Mouse (Mus musculus) limb, embryonic 11.5 days (tissue): ENCODE measurements around the gene Aggf1. TPM values are rescaled to one million over a fixed set of nuclear protein-coding genes. Genes with fewer than 3 reads are reported as not detected.
"Not testable (repeated sequence)": the region's sequence is repeated elsewhere in the genome, so short reads cannot be mapped to it uniquely, and the experiment has no call there.

Experiments used
- ATAC-seq: fragments of 200-750 bp; cut with Nextera tagmentation; 2 replicates; pipeline ENCODE4 v1.8.0; 2017; ENCODE audit warnings: low read depth; ENCODE audit not compliant: insufficient number of reproducible peaks, low FRiP score, low TSS enrichment
- DNase-seq: peaks from one replicate; pipeline ENCODE4 v3.0.0-alpha.2; 2015; ENCODE audit warnings: low spot score
- H3K27ac ChIP-seq: fragments of 300-500 bp; sonication (generic); replicated peaks from 2 replicates; pipeline ENCODE4 v1.5.1; 2014; ENCODE audit warnings: low read depth, mild to moderate bottlenecking, low read length
- H3K27me3 ChIP-seq: fragments of 300-500 bp; sonication (generic); 2 replicates; pipeline ENCODE4 v1.6.1; 2014; ENCODE audit warnings: mild to moderate bottlenecking, low read length, mixed read lengths; ENCODE audit not compliant: control insufficient read depth, insufficient read depth
- H3K36me3 ChIP-seq: fragments of 300-500 bp; sonication (generic); 2 replicates; pipeline ENCODE4 v1.6.1; 2014; ENCODE audit warnings: mild to moderate bottlenecking, low read length, moderate library complexity, mixed read lengths; ENCODE audit not compliant: control insufficient read depth, insufficient read depth
- H3K4me1 ChIP-seq: fragments of 300-500 bp; sonication (generic); 2 replicates; pipeline ENCODE4 v1.6.1; 2014; ENCODE audit warnings: low read length, mixed read lengths; ENCODE audit not compliant: control insufficient read depth, insufficient read depth
- H3K4me2 ChIP-seq: fragments of 300-500 bp; sonication (generic); 2 replicates; pipeline ENCODE4 v1.6.1; 2014; ENCODE audit warnings: low read depth, mild to moderate bottlenecking, moderate library complexity; ENCODE audit not compliant: severe bottlenecking
- H3K4me3 ChIP-seq: fragments of 300-500 bp; sonication (generic); 2 replicates; pipeline ENCODE4 v1.5.1; 2014; ENCODE audit warnings: low read depth, low read length
- H3K9ac ChIP-seq: fragments of 300-500 bp; sonication (generic); 2 replicates; pipeline ENCODE4 v1.6.1; 2014; ENCODE audit warnings: mild to moderate bottlenecking, low read length
- H3K9me3 ChIP-seq: fragments of 300-500 bp; sonication (generic); 2 replicates; pipeline ENCODE4 v1.6.1; 2016; ENCODE audit warnings: low read length; ENCODE audit not compliant: control insufficient read depth
- WGBS: fragments of 180-500 bp; shearing (Covaris S2); extraction: QIAGEN DNeasy Blood & Tissue Kit; methylation state at CpG from one replicate; pipeline ENCODE4 v1.1.7; 2014; 5-methylcytosine and 5-hydroxymethylcytosine counted together
- polyA plus RNA-seq: library from polyadenylated mRNA; unstranded; fragments of >200 nt; fragmentation: Nextera tagmentation; extraction: Ambion mirVana; gene quantifications from 2 replicates; pipeline ENCODE4 v1.2.1, GENCODE M21; 2014

Gene Aggf1
- polyA plus RNA-seq, 1 experiment from 2014 or later, result 45.5 TPM

GRCm38 (mm10) chr13:95388226-95388625 lies 13.1 kb upstream of the Aggf1 start:
- Histone ChIP-seq H3K27me3 (no peaks in the 10 kb centered on the region), H3K9ac (no peak overlapping the region), H3K4me2 (no peak overlapping the region), H3K4me3 (no peak overlapping the region), H3K9me3 (no peaks in the 10 kb centered on the region), H3K4me1 (no peaks in the 10 kb centered on the region), H3K27ac (no peak overlapping the region), H3K36me3 (no peaks in the 10 kb centered on the region)
- no peak for DNase-seq
- ATAC-seq, result no peak
- 85% methylated on average over 5 of the region's 5 CpGs for WGBS

GRCm38 (mm10) chr13:95382418-95382817 lies 7.3 kb upstream of the Aggf1 start:
- no peak for DNase-seq
- WGBS, result 74% methylated on average over 5 of the region's 5 CpGs
- no peaks in the 10 kb centered on the region for H3K9me3 ChIP-seq
- H3K9ac ChIP-seq, result no peak overlapping the region
- no peaks in the 10 kb centered on the region for H3K4me1 ChIP-seq
- ATAC-seq, result no peak
- H3K27ac ChIP-seq, result no peak overlapping the region
- no peaks in the 10 kb centered on the region for H3K36me3 ChIP-seq
- no peak overlapping the region for H3K4me3 ChIP-seq
- H3K4me2 ChIP-seq, result no peak overlapping the region
- H3K27me3 ChIP-seq, result no peaks in the 10 kb centered on the region

- no peak overlapping the region for H3K9ac ChIP-seq
- no peaks in the 10 kb centered on the region for H3K36me3 ChIP-seq
- DNase-seq (no peak), ATAC-seq (no peak)
- 79% methylated on average over 3 of the region's 3 CpGs for WGBS
- no peak overlapping the region for H3K4me2 ChIP-seq
- no peaks in the 10 kb centered on the region for H3K27me3 ChIP-seq
- no peaks in the 10 kb centered on the region for H3K4me1 ChIP-seq
- H3K27ac ChIP-seq, result no peak overlapping the region
- no peak overlapping the region for H3K4me3 ChIP-seq
- no peaks in the 10 kb centered on the region for H3K9me3 ChIP-seq
Observed at GRCm38 (mm10) chr13:95378696-95379095, 3.5 kb upstream of the Aggf1 start.

- not testable (repeated sequence) for ATAC-seq, H3K9me3 ChIP-seq, H3K4me2 ChIP-seq, H3K4me1 ChIP-seq, H3K36me3 ChIP-seq, H3K27ac ChIP-seq, DNase-seq, H3K27me3 ChIP-seq, H3K4me3 ChIP-seq, H3K9ac ChIP-seq
- WGBS, result 97% methylated on average over 11 of the region's 11 CpGs
Observed at GRCm38 (mm10) chr13:95376689-95377289, 1.6 kb upstream of the Aggf1 start.

GRCm38 (mm10) chr13:95375554-95375914 lies 382 bp upstream of the Aggf1 start:
- DNase-seq (no peak), ATAC-seq (0 out of 2 replicates have a peak, but pooled peaks have one; percentile 9)
- Histone ChIP-seq H3K27ac (no peak overlapping the region; the same call in 1 of the 2 replicates), H3K4me3 (peak overlapping the region; percentile 85), H3K36me3 (no peaks in the 10 kb centered on the region), H3K9me3 (no peaks in the 10 kb centered on the region), H3K4me1 (peaks cover 4% of the 10 kb centered on the region; the same call in 1 of the 2 replicates), H3K9ac (peak overlapping the region; percentile 49), H3K4me2 (peak overlapping the region; percentile 35), H3K27me3 (no peaks in the 10 kb centered on the region)
- WGBS, result 27% methylated on average over 6 of the region's 6 CpGs

GRCm38 (mm10) chr13:95366356-95366755 lies 8.8 kb downstream of the Aggf1 start:
- ATAC-seq (no peak), DNase-seq (no peak)
- Histone ChIP-seq H3K4me1 (no peaks in the 10 kb centered on the region), H3K4me3 (no peak overlapping the region), H3K9ac (no peak overlapping the region), H3K27ac (no peak overlapping the region), H3K36me3 (peaks cover 10% of the 10 kb centered on the region), H3K9me3 (no peaks in the 10 kb centered on the region), H3K4me2 (no peak overlapping the region), H3K27me3 (no peaks in the 10 kb centered on the region)
- WGBS, result 85% methylated on average over 8 of the region's 8 CpGs

GRCm38 (mm10) chr13:95363440-95363839 lies 11.7 kb downstream of the Aggf1 start:
- 84% methylated on average over 4 of the region's 4 CpGs for WGBS
- H3K9me3 ChIP-seq, result no peaks in the 10 kb centered on the region
- no peak overlapping the region for H3K9ac ChIP-seq
- peaks cover 14% of the 10 kb centered on the region for H3K36me3 ChIP-seq
- no peak overlapping the region for H3K4me3 ChIP-seq
- no peaks in the 10 kb centered on the region for H3K4me1 ChIP-seq
- DNase-seq, result no peak
- no peaks in the 10 kb centered on the region for H3K27me3 ChIP-seq
- H3K4me2 ChIP-seq, result no peak overlapping the region
- no peak overlapping the region for H3K27ac ChIP-seq
- no peak for ATAC-seq

GRCm38 (mm10) chr13:95358223-95358622 lies 16.9 kb downstream of the Aggf1 start:
- no peak for DNase-seq
- no peak overlapping the region for H3K27ac ChIP-seq
- no peaks in the 10 kb centered on the region for H3K9me3 ChIP-seq
- ATAC-seq, result no peak
- no peak overlapping the region for H3K9ac ChIP-seq
- H3K4me2 ChIP-seq, result no peak overlapping the region
- no peak overlapping the region for H3K4me3 ChIP-seq
- H3K4me1 ChIP-seq, result no peaks in the 10 kb centered on the region
- H3K36me3 ChIP-seq, result peaks cover 24% of the 10 kb centered on the region
- no peaks in the 10 kb centered on the region for H3K27me3 ChIP-seq
- WGBS, result 84% methylated on average over 2 of the region's 2 CpGs

GRCm38 (mm10) chr13:95348476-95348875 lies 26.7 kb downstream of the Aggf1 start:
- no peak overlapping the region for H3K27ac ChIP-seq
- no peak overlapping the region for H3K4me3 ChIP-seq
- H3K9ac ChIP-seq, result no peak overlapping the region
- H3K4me2 ChIP-seq, result no peak overlapping the region
- no peaks in the 10 kb centered on the region for H3K4me1 ChIP-seq
- no peaks in the 10 kb centered on the region for H3K9me3 ChIP-seq
- ATAC-seq (no peak), DNase-seq (no peak)
- H3K36me3 ChIP-seq, result peaks cover 9% of the 10 kb centered on the region; the same call in 1 of the 2 replicates
- 94% methylated on average over 3 of the region's 3 CpGs for WGBS
- H3K27me3 ChIP-seq, result no peaks in the 10 kb centered on the region
